7 mouse cellular contexts compared by ENCODE assay signal in genomic region chr6:31563235-31564181, GRCm38 (mm10). TPM values are rescaled to one million over a fixed set of nuclear protein-coding genes. Genes with fewer than 3 reads are reported as not detected.
DNase-seq lines count a peak whose midpoint lies in the region; ATAC-seq and TF ChIP-seq lines count a peak whose summit lies in the region.

Gene Podxl (minus strand): TSS chr6:31563981.

- H3K4me3 ChIP-seq in kidney, adult 2 months (ENCODE audit: insufficient read depth, low read depth, low read length), result peak within 1 kb of the TSS; percentile 50
- peak within 1 kb of the TSS; percentile 59 for H3K4me3 ChIP-seq in limb, embryonic 15.5 days
- H3K4me3 ChIP-seq in midbrain, embryonic 16.5 days (ENCODE audit: low read depth, low read length), result peak within 1 kb of the TSS; percentile 78

- no peak for TF ChIP-seq CTCF in kidney, adult 2 months (conservative IDR thresholded peaks at IDR 0.05; ENCODE audit: insufficient read depth, insufficient read length, low read depth, low read length)

- H3K36me3 ChIP-seq in kidney, adult 2 months (ENCODE audit: control insufficient read depth, insufficient read depth, low read length), result no peaks in the 10 kb centered on the region
- H3K36me3 ChIP-seq in limb, embryonic 15.5 days, result no peaks in the 10 kb centered on the region
- H3K36me3 ChIP-seq in midbrain, embryonic 16.5 days (ENCODE audit: control insufficient read depth, insufficient read depth, low read length), result no peaks in the 10 kb centered on the region

- peak within 1 kb of the TSS; percentile 82 for H3K27ac ChIP-seq in kidney, adult 2 months (ENCODE audit: insufficient read depth, low read depth, low read length)
- H3K27ac ChIP-seq in limb, embryonic 15.5 days, result no peak within 1 kb of the TSS
- peak within 1 kb of the TSS; percentile 64; the same call in 1 of the 2 replicates for H3K27ac ChIP-seq in midbrain, embryonic 16.5 days (ENCODE audit: low read length)

- H3K9me3 ChIP-seq in limb, embryonic 15.5 days, result no peaks in the 10 kb centered on the region
- no peaks in the 10 kb centered on the region for H3K9me3 ChIP-seq in midbrain, embryonic 16.5 days (replicated peaks; ENCODE audit: control insufficient read depth, low read length, poor library complexity, severe bottlenecking)

- under 1% methylated on average over 87 of the region's 91 CpGs for WGBS in kidney, adult 2 months
- WGBS in limb, embryonic 15.5 days, result under 1% methylated on average over 81 of the region's 91 CpGs
- under 1% methylated on average over 58 of the region's 91 CpGs for WGBS in midbrain, embryonic 16.5 days

- TF ChIP-seq POLR2A in kidney, adult 2 months (IDR thresholded peaks at IDR 0.05; ENCODE audit: low read depth, low read length), result peak; percentile 57

- DNase-seq in adrenal gland, postnatal 10 days, result peak; percentile 88
- peak; percentile 66 for DNase-seq in embryo, embryonic 11.5 days (ENCODE audit: low read depth, low spot score)
- peak; percentile 78 for DNase-seq in heart, adult 8-10 months (ENCODE audit: low spot score)
- DNase-seq in kidney, adult 2 months, result peak; percentile 90
- peak; percentile 14 to 64 for DNase-seq in spleen, postnatal 10 days (ENCODE audit: low spot score in 2 of 2)

- peak within 1 kb of the TSS; percentile 45 for H3K9ac ChIP-seq in limb, embryonic 15.5 days
- H3K9ac ChIP-seq in midbrain, embryonic 16.5 days (ENCODE audit: low read depth, low read length), result peak within 1 kb of the TSS; percentile 89

- peaks cover 4% of the 10 kb centered on the region; the same call in 1 of the 2 replicates for H3K27me3 ChIP-seq in kidney, adult 2 months (replicated peaks; ENCODE audit: control insufficient read depth, insufficient read depth, low read length)
- peaks cover 77% of the 10 kb centered on the region for H3K27me3 ChIP-seq in limb, embryonic 15.5 days
- no peaks in the 10 kb centered on the region for H3K27me3 ChIP-seq in midbrain, embryonic 16.5 days (ENCODE audit: control insufficient read depth, insufficient read depth, low read depth, low read length)

- peak within 1 kb of the TSS; percentile 97 for H3K4me2 ChIP-seq in limb, embryonic 15.5 days
- peak within 1 kb of the TSS; percentile 85 for H3K4me2 ChIP-seq in midbrain, embryonic 16.5 days (ENCODE audit: low read length)

- ATAC-seq in limb, embryonic 15.5 days (ENCODE audit: insufficient number of reproducible peaks, low FRiP score, low TSS enrichment, low read depth), result peak; percentile 79; the same call in 1 of the 2 replicates
- ATAC-seq in midbrain, embryonic 16.5 days, result peak; percentile 84

- no peaks in the 10 kb centered on the region for H3K4me1 ChIP-seq in kidney, adult 2 months (ENCODE audit: control insufficient read depth, insufficient read depth, low read length)
- peaks cover 32% of the 10 kb centered on the region for H3K4me1 ChIP-seq in limb, embryonic 15.5 days
- peaks cover 23% of the 10 kb centered on the region for H3K4me1 ChIP-seq in midbrain, embryonic 16.5 days (ENCODE audit: control insufficient read depth, insufficient read depth, low read length)

RNA-seq across cellular contexts. Expression of gene Podxl, which starts in this region (rescaled TPM):
- total RNA-seq in adrenal gland, postnatal 10 days (2021), result 10 to 100 TPM; 37.7 to 45.5 TPM
- total RNA-seq in heart, adult 8-10 months (2022), result 10 to 100 TPM; 75.2 to 81.7 (median 75.7) TPM
- 137 and 149 TPM in 2 replicates for polyA plus RNA-seq in kidney, adult 2 months (2012; rRNA removed)
- 7.8 and 8.1 TPM in 2 replicates for polyA plus RNA-seq in limb, embryonic 15.5 days (2015; fragmentation: Nextera tagmentation; extraction: Ambion mirVana)
- 8.5 and 11.1 TPM in 2 replicates for polyA plus RNA-seq in midbrain, embryonic 16.5 days (2015; fragmentation: Nextera tagmentation; extraction: Ambion mirVana)

Comparison
In these comparisons a context has a peak if more than half of its experiments do, and no peak if none do; other contexts are left out.
1. RNA of gene Podxl (polyA plus RNA-seq): 137 to 149 TPM in kidney, adult 2 months; 8.5 to 11.1 TPM in midbrain, embryonic 16.5 days and 7.8 to 8.1 TPM in limb, embryonic 15.5 days; every median in the first group is over 10 times any median in the second.
2. DNase-seq: peak in every context shown above with its lines; median percentile 90 in kidney, adult 2 months; 88 in adrenal gland, postnatal 10 days; 78 in heart, adult 8-10 months; 66 in embryo, embryonic 11.5 days; 39 in spleen, postnatal 10 days.
3. Peak in every context shown above with its lines, with median percentiles within 50 percentile points of each other: H3K4me3 ChIP-seq.